Mouse (Mus musculus) left cerebral cortex, adult 2 months (tissue): Measurements from ENCODE around the gene Cbx8. TPM values are rescaled to one million over a fixed set of nuclear protein-coding genes. Genes with fewer than 3 reads are reported as not detected.

Experiments used
- DNase-seq, 2 experiments: peaks; one replicate each; pipeline ENCODE4 v3.0.0; 2021 to 2022; ENCODE audit warnings: low spot score in 2 of 2, mixed read lengths in 1 of 2; ENCODE audit errors: extremely low spot score in 1 of 2
- H3K27ac ChIP-seq: fragments of 200-600 bp; 2 replicates; pipeline ENCODE4 v1.8.1; 2022
- H3K4me3 ChIP-seq: fragments of 200-600 bp; 2 replicates; pipeline ENCODE4 v1.8.1; 2022
- CTCF ChIP-seq: fragments of 200-600 bp; IDR thresholded peaks from 2 replicates; pipeline ENCODE4 v1.8.1; 2022; ENCODE audit warnings: antibody characterized with exemption, mild to moderate bottlenecking, moderate library complexity
- intact Hi-C: fragments of 180-260 bp; cut with DNase I; formaldehyde crosslinking; loops from one replicate; pipeline ENCODE4 v1.15.1; 2025
- total RNA-seq, 2 experiments: library from RNA; stranded (reverse); gene quantifications; 2 replicates each; pipeline ENCODE4 v1.2.3; 2021

The Cbx8 gene
- total RNA-seq, 2 experiments from 2014 or later: 11.1 to 11.2 TPM

DNA sequence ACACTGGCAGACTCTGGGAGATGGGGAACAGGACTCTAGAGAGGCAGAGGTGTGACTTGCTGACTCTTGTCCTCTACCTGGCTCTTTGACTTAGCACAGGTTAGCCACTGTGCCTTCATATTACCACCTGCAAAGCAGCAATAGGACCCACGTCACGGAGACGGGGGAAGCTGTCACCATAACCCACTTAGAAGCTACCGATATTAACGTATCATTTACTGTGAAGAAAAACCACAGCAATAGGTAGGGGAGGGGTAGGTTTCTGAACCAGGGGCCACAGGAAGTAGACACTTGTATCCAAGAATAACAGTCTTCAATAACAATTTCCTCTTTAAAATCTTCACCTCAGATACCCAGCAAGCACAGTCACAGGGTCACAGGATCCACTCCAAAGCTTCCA lies 35.0 kb upstream of the Cbx8 start:
- Histone ChIP-seq H3K27ac (no peak overlapping the region), H3K4me3 (no peak overlapping the region)
- no peak for TF ChIP-seq CTCF
- intact Hi-C loops: no loop called here
- no peak for DNase-seq

DNA sequence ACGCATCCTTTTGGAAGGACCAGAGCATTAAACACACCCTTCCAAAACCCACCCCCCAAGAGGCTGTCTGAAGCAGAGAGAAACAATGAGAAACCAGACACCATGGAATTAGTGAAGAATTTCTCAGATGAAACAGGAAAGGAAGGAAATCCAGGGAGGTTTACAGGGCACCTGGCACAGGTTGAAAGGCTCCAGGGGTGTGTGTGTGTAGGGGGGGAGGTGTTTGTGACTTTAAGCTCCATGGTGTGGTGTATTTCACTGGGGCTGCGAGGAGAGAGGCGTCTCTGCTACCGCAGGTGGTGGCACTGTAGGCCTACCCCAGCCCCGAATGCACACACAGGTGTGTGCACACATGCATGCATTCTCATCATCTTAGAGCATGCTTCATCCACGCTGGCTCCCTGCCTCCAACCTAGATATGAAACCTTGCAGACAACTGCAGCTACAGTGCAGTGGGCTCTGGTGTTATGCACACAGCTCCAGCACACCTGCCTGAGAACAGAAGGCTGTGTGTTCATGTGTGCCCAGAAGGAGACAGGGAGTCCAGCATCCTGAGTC lies 33.2 kb upstream of the Cbx8 start:
- no peak overlapping the region for H3K4me3 ChIP-seq
- no peak overlapping the region for H3K27ac ChIP-seq
- DNase-seq: no peak
- intact Hi-C loops: no loop called here
- no peak for TF ChIP-seq CTCF

DNA sequence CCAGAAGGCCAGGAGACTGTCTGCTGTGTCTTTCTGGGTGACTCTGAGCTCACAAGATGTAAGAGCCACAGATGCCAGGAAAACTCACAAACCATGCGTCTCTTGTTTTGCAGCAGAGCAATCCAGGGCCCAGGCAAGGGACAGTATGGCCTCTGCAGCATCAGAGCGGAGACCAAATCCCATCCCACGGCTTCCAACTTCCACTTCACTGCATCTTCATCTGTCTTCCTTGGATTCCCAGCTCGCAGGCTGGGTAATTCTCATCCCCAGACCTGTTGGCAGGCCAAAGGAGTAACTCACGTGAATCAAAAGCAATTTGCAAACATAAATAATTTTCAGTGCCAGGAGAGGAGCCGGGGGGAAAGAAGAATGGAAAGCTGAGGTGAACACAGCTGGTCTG lies 32.2 kb upstream of the Cbx8 start:
- H3K4me3 ChIP-seq: no peak overlapping the region
- intact Hi-C loops: no loop called here
- TF ChIP-seq CTCF: no peak
- H3K27ac ChIP-seq: no peak overlapping the region
- no peak for DNase-seq

DNA sequence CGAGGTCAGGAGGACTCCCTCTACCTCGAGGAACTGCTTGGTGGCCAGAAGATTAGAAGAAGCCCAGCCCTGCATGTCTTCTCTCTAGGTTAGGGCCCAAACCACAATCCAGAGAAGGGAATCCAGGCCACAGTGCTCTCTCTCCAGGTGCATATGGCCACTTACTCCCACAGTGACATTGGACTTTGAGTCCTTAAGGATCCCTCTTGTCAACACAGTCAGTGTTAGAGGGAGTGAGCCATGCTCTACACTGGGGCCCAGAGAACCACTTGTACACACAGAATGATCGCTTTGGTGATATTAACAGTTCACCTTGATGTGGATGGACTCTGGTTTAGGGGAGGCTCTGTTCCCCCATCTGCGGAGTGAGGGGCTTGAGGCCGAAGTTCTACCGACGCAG lies 31.5 kb upstream of the Cbx8 start:
- H3K4me3 ChIP-seq: no peak overlapping the region
- no peak for TF ChIP-seq CTCF
- H3K27ac ChIP-seq: no peak overlapping the region
- intact Hi-C loops: no loop called here
- no peak for DNase-seq

DNA sequence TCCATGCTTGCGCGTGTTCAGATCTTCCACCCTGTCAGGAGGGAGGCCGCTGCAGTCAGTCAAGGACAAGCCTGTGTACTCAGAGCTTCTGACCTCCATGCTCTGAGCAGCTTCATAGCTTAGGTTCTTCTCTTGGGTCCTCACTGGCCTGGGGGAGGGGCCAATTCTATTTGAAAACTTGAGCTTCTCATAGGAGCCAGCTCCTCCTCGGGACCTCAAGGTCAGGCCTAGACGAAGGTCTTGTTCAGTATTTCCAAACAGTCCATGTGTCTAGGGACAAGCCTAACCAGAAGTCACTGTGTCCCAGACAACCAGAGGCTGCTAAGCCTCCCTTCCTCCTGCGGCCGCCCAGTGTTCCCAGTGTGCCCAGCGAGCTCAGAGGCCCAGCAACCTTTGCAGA lies 26.1 kb upstream of the Cbx8 start:
- TF ChIP-seq CTCF: no peak
- DNase-seq: no peak
- intact Hi-C loops: no loop called here
- no peak overlapping the region for H3K4me3 ChIP-seq
- no peak overlapping the region for H3K27ac ChIP-seq

DNA sequence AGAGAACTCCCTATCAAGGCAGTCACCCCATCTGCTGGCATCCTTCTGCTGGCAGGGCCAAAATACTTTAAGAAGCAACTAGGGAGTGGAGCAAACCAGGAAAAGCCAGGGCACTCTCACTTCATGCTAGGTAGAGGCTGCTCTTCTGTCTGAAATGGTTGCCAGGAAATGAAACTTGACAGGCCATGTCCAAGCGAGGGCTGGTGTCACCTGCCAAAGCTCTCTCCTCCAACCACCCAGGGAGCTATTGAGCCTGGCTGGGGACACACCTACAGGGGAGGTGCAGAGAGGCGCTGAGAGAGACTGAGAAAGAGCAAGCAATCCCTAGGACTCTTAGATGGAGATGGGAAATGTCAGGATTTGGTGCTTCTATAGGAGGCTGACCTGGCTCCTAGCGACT lies 18.5 kb upstream of the Cbx8 start:
- no peak for TF ChIP-seq CTCF
- intact Hi-C loops: no loop called here

DNA sequence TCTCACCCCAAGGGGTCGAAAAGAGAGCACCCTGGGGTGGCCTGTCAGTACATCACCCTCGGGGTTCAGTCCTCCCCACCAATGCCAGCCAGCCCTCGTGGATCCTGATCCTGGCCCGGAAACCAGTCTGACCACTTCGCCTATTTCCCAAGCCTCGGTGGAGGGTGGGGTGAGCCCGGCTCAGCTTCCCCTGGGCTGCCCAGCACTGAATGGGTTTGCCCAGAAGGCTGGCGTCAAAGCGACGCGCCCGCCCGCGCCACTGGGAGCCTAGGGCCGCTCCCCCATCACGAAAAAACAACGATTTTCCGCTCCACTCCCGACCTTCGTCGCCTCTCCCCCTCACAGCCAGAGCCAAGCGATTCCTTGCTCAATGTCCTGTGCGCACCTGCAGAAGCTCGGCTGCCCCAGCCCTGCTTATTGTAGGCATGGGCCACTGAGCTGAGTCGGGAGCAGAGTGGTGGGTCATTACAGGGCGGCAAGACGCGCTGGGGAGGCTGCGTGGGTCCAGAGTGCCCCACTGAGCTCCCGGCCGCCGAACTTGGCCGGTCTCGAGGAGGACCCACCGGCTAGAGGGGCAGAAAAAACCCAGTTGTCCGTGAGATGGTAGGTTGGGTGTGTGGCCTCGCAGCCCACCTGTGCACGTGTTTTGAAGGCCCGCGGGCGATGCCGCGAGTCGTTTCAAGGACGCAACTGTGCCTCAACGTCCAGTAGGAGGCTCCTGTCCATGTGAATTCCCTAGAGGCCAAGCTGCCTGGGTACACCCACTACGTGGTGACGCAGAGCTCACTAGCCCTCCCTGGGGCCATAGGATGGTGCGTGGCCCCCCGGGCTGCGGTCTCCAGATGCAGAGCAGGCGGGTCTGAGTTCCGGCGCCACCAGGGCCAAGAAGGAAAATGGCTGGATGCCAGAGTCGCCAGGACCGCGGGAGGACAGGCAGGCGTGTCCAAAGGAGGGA lies 17.5 kb upstream of the Cbx8 start:
- H3K27ac ChIP-seq: no peak overlapping the region
- DNase-seq: peak in 1 of 2 experiments; percentile 22
- intact Hi-C loops: no loop called here
- H3K4me3 ChIP-seq: peak overlapping the region; percentile 7; the same call in 1 of the 2 replicates
- peak; percentile 29 for TF ChIP-seq CTCF

More for the DNA sequence above, 18.5 kb upstream of the Cbx8 start:
- DNase-seq: no peak
- Histone ChIP-seq H3K4me3 (no peak overlapping the region), H3K27ac (no peak overlapping the region)

DNA sequence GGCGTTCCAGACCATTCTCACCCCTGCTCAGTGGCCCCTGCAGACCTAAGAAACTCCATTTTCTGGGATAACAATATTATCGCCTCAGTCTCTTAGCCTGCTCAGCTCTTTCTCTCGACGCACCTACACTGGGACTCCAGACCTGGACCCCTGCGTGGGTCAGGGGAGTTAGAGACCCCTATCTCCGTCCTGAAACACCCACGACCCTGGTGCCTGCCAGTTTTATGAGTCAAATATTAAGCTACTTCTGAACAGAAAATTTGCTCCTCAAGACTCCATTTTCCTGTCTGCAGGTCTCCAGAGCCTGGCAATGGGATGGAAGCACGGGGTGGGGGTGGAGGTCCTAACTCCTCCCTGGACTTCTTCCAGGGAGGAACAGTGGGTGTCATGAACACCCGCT lies 16.5 kb upstream of the Cbx8 start:
- intact Hi-C loops: loop anchor here (2.0 kb wide), 1 partner anchor 14 kb away; no protein-coding TSS in a partner anchor
- no peak for TF ChIP-seq CTCF
- no peak for DNase-seq
- H3K4me3 ChIP-seq: peak overlapping the region; percentile 80
- no peak overlapping the region; the same call in 1 of the 2 replicates for H3K27ac ChIP-seq

DNA sequence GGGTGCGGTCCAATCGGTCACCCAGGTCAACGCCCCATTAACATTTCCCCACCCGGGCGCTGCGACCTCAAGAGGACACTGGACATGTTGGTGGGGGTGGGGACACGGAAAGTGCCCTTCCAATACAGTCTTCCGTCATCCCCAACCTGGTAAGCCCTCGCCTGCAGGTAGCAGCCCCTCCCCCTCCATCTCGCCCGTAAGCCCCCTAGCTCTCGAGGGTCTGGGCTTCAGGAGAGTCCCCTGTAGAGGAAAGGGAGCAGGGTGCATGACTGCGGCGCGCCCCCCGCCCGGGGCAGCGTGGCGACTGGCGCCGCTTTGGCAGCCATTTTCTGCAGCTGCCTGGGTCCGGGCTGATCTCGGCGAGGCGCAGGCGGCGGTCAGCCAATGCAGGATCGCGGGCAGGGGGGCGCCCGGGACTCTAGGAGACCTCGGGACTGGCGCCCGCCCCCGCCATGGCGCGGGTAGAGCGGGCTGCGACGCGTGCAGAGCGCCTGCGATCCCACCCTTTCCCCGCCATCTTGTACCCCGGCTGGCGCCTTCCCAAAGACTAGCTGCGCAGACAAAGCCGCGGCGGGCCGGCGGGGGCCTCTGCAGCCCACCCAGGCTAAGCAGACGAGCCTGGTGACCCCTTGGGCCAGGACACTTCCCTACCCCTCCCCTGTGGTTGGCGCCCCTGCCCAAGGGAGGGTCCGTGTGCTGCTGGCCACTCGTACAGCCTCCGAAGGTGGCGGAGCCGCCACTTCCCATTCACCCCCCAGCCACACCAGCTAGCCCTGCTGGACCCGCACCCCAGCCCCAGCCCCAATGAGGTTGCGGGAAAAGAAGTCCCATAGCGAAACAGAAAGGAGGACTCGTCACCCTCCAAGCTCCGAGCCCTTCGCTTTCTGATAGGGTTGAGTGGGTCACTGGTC lies 15.8 kb upstream of the Cbx8 start:
- peak in 1 of 2 experiments; percentile 62 for DNase-seq
- Histone ChIP-seq H3K27ac (peak overlapping the region; percentile 95), H3K4me3 (peak overlapping the region; percentile 80)
- intact Hi-C loops: loop anchor here (1.0 to 2.0 kb wide), 2 partner anchors 14 to 30 kb away; partner anchors contain the start of gene Cbx4
- no peak for TF ChIP-seq CTCF

DNA sequence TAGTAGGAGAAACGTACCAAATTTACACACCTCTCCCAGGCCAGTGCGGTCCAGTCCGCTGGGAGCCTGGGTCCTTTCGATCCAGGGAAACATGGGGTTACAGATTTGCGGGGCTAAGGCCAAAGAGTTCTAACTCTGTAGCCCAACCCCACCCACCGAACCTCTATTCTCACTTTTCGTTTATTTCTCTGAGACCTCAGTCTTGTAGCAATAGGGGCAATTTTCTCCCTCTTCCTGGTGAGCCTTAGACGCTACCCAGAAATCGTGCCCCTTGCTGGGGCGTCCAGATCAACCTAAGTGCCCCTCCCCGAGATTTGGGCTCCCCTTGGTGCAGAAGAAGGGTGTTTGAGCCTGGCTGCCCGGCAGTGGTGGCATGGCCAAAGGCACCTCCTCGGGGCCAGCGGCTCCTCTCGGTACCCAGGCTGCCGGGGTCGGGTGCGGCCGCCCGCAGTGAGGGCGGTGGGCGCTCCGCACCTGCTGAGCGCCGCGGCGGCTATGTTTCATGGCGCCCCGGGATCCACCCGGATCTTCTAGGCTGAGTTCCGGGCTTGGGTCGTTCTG lies 14.9 kb upstream of the Cbx8 start:
- Histone ChIP-seq H3K27ac (peak overlapping the region; percentile 79), H3K4me3 (peak overlapping the region; percentile 80)
- no peak for TF ChIP-seq CTCF
- intact Hi-C loops: loop anchor here (1.0 to 2.0 kb wide), 2 partner anchors 13 to 31 kb away; partner anchors contain the start of gene Cbx4
- DNase-seq: peak in 1 of 2 experiments; percentile 20
